Mouse (Mus musculus): ENCODE data around the gene Slc27a2.
"Not testable (repeated sequence)": the region's sequence is repeated elsewhere in the genome, so short reads cannot be mapped to it uniquely, and the experiment has no call there.

The Slc27a2 gene

DNA sequence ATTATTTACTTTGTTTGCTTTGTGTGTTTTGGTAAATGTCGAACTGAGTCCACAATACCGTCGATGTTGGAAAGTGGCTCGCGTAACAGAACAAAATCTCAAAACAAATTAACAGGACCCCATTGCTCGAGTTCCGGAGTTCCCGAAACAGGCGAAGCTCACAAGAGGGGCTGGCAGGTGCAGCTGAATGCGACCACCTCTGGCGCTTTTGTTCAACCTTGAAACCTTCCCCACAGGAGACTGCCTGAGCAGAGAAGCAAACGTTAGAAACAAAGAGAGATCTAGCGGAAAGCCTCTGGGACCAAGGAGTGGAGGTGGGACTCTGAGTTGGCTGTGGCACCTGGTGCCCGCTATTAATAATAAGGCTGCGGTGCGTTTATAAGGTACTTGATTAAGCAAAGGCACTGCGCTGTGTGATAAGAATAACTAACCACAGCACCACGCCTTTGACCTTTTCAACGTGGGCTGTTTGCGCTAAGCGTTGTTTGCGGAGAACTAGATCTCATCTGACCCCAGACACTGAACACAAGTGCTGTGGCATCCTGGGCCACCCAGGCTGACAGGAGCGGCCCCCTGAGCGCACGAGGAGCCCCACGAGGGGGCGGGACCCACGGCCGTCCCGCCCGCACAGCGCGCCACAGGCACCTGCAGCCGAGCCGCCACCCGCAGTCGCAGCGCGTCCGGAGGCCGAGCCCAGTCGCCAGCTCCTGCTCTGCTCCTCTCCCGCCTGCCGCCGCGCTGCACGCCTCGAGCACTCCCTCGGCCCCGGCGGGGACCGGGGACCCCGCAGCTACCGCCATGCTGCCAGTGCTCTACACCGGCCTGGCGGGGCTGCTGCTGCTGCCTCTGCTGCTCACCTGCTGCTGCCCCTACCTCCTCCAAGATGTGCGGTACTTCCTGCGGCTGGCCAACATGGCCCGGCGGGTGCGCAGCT, at the start of gene Slc27a2:
TSS of gene Slc27a2 (plus strand) at position 51 of the 934 bp plus-strand sequence.
- DNase-seq: no peak

DNA sequence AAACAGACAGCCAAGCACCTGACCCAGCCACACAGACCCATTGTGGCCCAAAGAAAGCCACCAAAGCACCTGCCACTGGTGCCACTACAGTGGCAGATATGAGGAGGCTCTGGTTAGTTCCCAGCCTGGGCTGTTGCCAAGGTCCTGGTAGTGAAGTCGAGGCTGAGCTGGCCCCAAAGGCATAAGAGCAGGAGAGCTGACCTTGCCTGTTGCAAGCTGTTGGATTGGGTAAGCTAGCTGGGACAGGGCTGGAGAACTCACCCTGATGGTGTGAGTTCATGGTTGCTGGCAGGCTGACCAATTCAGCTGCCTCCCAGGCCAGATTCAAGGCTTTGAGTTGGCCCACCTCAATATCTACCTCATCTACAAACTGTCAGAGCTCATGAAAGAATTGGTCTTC, 47.1 kb upstream of the Slc27a2 start:
- no peak for DNase-seq

DNA sequence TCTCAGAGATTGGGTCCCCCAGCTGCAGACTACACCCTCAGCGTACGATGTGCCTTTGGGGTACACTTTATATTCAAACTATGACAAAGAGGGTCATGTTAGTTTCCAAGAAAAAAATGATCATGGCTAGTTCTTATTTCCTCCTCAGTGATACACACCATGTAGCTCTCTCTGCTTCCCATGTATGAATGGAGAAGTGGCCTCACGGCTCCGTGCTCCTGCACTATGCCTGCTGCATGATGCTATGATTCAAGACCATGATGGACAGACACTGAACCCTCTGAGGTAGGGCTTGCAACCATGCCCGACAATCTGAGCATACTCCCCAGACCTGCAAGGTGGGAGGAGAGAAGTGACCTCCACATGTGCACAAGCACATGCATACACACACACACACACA, 44.7 kb upstream of the Slc27a2 start:
- DNase-seq: no peak

DNA sequence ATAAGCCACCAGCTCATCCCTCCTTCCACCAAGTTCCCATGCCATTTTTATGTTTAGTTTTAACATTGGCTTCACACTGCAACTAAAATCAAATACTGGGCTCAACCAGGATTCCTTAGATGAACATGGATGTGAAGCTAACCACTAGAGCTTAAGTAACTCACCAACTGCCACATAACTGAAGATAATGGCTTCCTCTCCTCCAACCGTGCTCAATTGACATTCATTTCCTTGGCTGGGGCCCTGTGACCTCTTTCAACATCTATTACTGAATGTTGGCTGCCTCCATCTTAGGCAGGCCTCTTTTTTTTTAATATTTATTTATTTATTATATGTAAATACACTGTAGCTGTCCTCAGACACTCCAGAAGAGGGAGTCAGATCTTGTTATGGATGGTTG, 44.0 kb upstream of the Slc27a2 start:
- no peak for DNase-seq

DNA sequence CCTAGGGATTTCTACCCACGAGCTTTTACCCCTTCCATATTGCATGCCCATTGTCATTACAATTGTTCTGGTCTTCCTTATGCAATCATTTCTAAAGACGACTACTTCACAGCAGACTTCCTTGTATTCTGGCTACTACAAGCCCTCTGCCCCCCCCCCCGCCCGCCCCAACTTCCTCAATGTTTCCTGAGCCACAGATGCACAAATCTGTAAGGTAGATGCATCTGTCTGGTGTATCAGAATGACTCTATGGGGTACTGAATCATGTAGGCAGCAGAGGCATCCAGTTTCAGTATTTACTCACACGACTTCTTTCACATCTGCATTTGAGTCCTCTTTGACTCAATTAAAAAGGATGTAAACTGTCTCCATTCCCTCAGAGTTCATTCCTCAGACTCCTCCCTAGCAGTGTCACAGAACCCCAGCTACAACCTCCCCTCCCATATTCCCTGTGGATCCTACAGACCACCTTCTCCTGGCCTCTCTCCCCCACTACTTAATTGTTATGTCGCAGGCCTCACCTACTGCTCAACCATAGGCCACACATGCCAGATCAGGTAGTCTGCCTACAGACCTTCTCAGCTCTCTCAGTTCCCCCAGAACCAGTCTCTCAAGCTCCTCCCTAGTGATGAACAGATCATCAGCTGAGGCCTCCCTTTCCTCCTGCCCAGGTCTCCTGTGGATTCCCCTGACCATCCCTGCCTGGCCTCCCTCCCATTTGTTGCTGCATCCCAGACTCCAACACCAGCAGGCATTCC, 37.0 kb upstream of the Slc27a2 start:
- DNase-seq: no peak

DNA sequence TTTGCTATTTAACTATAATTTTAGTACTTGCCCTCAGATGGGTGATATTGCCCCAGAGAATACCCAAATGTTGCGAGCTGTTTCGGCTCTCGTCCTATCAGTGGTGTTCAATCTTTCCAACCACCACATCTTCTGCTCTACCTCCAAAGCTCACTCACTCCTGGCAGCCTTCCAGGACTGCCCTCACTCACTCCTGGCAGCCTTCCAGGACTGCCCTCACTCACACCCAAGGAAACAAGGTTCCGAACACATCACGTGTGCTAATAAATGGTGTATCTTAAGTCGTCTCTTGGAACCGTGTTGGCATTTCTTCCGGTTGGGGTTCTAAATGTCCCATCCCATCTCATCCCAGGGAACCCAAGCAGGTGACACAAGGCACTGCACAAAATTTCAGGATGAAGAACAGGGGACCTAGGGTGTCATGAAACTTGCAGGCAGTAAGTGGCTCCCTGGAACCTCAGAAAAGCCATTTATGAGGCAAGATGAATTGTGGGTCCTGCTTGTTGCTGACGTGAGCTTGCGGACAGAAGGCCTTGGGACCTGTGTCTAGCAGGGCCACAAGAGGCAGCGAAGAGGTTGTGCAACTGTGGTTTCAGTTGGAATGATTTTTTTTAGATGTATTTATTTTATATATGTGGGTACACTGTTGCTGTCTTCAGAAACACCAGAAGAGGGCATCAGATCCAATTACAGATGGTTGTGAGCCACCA, 32.2 kb upstream of the Slc27a2 start:
- no peak for DNase-seq

DNA sequence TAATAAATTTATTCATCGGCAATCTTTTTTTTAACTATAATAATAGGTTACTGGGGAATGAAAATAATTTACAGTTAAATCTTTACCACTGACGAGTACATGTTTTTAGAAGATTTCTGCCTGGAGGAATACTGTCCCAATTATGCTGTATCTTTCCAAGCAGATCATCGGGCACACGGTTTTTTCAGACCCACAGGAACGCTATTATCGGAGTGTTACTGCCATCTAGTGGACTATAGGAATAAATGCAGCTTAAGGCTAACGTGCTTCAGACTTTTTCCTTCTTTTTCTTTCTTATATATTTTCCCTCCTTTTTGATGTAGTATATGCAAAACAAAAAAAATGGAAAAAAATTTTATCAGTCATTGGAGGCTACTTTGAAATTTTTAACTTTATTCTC, 31.4 kb upstream of the Slc27a2 start:
- DNase-seq: no peak

DNA sequence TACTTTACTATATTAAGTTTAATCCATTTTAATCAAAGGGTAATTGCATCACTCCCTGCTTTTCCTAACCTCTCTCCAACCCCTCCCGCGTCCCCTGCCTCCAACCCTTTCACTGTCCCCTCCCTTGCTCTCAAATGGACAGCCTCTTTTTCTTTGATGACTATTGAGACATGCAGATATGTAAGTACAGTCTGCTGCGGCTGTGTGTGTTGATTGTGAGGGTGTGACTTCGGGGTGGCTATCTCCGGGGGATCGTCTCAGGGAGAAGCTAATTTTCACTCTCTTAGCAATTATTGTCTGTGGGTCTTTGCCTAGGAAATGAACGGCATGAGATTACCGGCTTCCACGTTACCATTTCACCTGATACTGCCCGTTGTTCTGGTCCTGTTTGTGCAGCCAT, 30.7 kb upstream of the Slc27a2 start:
- no peak for DNase-seq

DNA sequence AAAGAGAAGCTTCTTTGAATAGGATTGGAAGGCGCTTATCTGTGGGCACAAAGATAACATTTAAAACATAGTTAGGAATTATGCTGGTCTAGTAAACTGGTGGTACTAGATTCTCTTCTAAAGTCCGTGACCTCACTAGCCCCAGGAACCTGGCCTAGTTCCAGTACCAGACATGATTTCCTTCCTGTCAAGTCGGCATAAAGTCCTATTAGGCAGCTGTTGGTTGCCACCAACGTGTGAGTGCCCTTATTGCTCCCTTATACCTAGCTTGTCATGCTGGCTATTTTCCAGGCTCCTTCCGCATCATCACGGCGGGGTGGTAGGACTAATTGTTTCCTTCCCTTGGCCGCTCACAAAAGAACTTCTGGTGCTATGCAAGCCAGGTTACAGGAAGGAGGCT, 30.2 kb upstream of the Slc27a2 start:
- no peak for DNase-seq

DNA sequence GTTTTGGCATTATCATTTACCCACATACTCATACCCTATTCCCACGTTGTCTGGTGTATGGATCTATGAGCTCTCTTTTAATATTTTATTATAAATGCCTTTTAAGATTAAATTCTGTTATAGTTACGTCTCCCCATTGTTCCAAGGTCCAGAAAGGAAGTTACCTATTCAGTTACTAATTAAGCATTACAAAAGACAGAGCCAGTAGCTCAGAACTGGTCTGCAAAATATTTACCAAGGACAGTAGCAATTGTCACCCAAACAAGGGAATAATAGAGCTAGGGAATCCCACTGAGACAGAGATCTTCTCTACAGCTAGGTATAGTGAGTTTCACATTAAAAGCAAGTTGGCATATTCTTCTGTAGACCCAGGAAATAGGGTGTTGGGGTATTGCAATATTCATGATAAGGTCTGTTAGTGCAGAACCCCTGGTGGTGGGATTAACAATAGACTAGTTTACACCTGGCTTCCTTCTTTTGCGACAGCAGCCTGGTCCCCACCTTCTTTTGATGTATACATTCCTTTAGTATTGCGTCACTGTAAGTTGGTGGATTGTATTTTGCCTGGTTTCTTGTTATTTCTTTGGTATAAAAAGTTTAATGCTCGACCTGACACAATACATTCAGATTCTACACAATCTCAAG, 29.0 kb upstream of the Slc27a2 start:
- DNase-seq: not testable (repeated sequence)

DNA sequence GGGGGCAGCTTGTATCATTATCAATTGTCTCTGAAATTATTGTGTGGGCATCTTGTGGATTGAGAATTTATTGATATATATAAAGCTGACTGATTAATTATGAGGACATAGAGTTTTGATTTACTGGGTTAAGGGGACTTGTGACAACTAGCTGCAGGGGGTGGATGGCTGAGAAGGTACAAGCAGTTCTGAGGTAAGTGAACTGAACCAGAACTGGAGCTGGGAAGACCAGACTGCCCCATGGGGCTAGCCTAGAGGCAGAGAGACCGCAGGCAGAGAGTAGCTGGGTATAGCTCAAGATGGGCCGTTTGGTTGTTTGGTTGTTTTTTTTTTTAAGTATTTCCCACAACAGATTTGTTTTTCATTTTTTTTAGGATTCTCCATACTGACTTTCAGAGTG, 27.9 kb upstream of the Slc27a2 start:
- no peak for DNase-seq

DNA sequence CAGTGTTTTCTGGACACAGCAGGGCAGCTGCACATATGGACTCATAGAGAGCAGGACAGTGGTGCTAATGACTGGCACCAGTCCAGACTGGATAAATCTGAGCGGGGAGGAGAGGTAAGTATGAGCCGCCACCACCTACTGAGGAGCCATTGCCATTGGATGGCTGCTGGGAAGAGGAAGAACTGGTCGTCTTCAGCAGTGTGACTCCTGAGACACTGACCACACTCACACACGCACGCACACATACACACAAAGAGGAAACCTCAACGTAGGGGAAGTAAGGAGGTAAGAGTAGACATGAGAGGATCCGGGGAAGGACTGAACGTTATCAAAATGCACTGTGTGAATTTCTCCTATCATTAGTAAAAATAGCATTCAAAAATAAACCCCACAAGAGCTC, 24.7 kb upstream of the Slc27a2 start:
- DNase-seq: no peak

DNA sequence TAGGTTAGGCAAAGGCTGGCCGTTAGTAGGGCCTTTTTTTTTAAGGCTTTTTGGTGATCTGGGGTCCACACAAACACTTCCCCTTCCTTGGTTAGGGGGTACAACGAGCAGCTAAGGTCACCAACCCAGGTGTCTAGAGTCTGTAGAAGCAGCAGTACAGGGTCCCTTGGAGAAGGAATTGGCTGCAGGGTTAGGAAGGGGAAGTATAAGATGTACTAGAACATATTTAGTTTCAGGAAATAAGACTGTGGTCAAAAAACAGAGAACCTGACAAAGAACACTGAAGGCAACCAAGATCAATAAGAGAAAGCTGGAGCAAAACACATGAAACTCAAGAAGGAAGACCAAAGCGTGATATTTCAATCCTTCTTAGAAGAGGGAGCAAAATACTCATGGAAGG, 21.6 kb upstream of the Slc27a2 start:
- no peak for DNase-seq

DNA sequence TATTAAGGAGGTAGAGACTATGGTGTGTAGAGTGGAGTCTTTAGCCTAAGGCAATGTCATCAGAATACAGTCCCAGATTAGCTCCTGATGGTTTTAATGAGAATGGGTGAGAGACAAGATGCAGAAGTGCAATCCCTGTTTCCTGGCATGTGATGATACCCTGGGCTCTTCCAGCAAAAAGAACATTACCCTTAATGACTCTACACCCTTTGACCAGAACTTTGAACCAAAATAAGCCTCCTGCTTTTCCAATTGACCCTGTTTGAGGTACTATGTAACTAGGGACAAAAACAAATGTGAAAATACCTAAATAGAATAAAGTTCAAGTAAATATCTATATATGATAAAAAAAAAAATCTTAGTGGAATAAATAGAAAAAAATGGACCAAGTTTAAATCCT, 14.6 kb upstream of the Slc27a2 start:
- DNase-seq: no peak

DNA sequence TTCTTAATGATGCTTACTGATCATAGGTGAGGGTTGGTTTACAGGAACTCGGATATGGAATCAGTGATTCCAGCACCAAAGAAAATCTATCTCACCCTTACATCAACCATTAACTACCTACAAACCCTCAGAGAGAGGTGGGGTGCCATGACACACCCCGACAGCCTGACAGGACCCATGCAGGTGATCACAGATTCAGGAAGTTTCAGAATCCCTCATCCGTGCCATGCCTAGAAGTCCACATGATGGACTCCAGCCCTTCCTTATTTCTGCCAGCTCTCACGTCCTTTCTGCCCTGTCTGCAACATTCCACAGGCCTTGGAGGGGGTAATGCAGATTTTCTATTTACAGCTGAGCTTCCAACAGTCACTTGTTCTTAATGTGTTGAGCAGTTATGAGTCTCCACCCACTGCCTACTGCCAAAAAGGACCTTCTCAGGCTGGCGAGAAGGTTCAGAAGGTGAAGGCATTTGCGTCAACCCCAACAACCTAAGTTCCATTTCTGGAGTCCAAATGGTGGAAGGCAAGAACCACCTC, 11.7 kb upstream of the Slc27a2 start:
- no peak for DNase-seq

DNA sequence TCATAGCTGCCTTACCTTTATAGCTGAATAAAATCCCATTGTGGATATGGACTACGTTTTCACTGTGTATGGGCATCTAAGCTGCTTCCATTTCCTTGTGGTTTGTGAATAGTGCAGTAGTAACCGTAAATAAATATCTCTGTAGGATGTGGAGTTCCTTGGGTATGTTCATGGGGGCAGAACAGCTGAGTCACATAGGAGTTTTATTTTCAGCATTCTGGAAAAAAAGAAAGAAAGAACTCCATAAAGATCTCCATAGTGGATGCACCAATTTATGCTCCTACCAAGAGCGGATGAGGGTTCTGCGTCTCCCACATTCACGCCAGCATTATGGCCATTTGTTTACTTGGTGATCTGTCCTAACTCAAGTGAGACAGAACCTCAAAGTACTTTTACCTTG, 10.0 kb upstream of the Slc27a2 start:
- DNase-seq: no peak

DNA sequence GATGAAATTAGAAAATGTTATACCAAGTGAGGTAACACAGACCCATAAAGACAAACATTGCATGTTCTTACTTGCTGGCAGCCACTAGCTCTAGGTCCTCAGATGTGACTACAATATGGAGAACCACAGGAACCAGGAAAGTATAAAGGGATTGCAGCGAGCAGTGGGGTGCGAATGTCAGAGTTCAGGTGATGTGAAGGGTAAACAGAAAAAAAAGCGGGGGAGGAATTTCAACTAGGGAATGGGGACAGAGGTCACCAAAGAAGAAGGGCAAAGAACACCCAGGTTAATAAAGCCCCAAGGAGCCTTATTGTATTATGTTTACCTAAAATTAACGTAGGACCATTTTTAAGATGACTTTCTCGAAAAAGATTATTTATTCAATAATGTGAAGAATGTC, 6.9 kb upstream of the Slc27a2 start:
- DNase-seq: no peak

DNA sequence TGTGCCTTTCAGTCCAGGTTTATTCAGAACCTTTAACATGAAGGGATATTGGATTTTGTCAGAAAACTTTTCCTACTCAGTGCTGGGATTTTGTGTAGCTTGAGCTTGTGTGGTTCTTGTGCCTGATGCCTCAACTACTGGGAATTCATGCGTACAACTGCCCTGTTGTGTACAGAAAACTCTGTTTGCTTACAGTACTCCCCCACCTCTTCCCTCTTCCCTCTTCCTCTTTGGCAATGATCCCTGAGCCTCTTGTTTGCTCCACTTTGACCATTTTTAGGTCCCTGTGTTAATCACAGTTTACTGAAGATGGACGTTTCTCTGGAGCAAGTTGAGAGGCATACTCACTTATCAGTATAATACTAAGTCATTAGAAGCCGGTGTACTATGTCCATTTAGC, 5.8 kb upstream of the Slc27a2 start:
- DNase-seq: no peak

DNA sequence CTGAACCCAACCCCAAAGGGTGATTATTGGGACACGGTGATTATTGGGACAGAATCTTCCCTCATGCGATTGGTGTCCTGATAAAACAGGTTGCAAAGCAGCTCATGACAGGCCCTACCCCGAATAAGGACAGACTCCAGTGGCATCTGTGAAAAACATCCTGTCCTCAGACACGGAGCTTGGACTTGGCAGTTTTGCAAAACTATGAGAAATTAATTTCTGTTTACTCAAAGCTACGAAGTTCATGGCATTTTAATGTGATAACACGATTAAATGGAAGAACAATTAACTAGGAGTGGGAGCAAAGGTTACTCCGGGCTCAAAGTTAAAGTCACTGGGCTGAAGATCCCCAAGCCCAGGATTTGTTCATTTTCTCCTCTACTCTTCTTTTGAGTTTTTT, 2.5 kb upstream of the Slc27a2 start:
- DNase-seq: no peak

DNA sequence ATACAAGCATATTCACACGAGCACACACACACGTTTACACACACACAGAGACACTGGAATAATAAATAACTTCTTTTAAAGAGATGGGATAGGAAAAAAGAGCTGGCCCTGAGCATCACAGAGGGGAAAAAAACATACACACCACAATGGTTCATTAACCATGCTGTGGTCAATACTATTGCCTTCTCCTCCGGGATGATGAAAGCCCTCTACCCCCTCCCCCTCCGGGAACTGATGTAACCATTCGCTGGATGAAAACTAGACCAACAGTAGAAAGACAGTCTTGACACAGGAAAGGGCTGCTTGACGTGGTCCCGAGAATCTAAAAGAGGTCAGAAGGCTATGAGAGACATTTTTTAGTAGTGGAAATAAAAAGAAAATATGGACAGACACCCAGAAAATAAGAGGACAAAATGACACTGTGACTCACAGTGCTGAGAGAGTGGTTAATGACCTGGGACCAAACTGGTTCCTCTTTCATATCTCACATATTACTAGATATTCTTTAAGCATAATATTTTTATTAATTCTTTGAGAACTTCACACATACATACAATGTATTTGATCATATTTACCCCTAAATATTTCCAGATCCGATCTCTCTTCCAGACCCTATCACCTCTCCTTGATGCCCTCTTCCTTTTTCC, 840 bp upstream of the Slc27a2 start:
- DNase-seq: no peak

DNA sequence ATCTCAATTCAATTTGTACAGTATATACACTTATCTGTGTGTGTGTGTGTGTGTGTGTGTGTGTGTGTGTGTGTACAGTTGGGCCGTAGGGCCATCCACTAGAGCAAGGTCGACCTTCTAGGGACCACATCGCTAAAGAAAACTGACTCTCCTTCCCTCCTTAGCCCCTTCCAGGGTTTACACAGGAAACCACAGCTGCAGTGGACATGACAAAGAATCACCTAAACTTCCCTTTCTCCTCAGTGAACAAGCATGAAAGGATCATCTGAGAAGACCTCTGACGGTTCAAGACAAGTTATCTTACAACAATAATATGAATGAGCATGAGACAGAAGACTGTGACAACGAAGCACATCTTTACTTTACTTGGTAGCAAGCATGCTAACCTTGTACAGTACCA, 311 bp upstream of the Slc27a2 start:
- no peak for DNase-seq

DNA sequence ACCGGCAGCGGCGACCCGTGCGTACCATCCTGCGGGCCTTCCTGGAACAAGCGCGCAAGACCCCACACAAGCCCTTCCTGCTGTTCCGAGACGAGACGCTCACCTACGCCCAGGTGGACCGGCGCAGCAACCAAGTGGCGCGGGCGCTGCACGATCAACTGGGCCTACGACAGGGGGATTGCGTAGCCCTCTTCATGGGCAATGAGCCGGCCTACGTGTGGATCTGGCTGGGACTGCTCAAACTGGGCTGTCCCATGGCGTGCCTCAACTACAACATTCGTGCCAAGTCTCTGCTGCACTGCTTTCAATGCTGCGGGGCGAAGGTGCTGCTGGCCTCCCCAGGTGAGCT, 1.1 kb downstream of the Slc27a2 start:
- DNase-seq: no peak

Measured in cerebellum, adult 11 months (tissue).